Mouse (Mus musculus): ENCODE results near the gene Kcnv2. TPM values are rescaled to one million over a fixed set of nuclear protein-coding genes. Genes with fewer than 3 reads are reported as not detected.

The Kcnv2 gene
- polyA plus RNA-seq, 1 experiment: not detected

- DNase-seq (ENCODE audit: extremely low spot score in 1 of 2, low spot score in 1 of 2): no peak
These were observed 41.5 kb downstream of the Kcnv2 start for GRCm38 (mm10) chr19:27363891-27364290.

- DNase-seq (ENCODE audit: extremely low spot score in 1 of 2, low spot score in 1 of 2): no peak
These were observed 42.1 kb downstream of the Kcnv2 start for GRCm38 (mm10) chr19:27364521-27364931.

DNA sequence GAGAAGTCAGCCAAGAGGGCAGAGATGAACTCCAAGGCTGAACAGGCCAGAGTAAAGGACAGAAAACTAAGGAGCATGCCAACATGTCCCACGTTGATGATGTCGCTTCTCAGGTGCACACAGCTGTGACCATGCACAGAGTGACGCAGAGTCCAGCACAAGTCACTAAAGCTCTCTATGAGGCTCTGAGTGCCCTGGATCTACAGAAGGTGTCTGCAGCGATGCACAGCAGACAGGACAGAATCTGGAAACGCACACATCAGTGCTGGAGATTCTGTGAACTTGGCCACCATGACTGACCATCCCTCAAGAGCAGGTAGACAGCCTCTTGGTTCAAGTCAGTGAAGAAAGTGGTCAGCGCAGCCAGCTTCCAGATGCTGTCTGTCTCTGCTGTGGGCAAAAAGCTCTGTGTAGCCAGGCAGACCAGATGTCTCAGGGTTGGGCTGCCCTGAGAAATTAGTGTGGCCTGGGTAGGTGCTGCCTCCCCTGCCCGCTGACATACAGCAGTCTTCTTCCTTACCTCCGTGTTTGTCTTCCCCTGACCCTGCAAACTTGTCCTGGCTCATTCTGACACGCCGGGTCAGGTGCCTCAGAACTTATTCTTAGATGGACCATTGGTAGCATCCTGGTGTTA, 43.8 kb downstream of the Kcnv2 start:
- no peak for DNase-seq (ENCODE audit: extremely low spot score in 1 of 2, low spot score in 1 of 2)

- DNase-seq (ENCODE audit: extremely low spot score in 1 of 2, low spot score in 1 of 2): no peak
These were observed 47.2 kb downstream of the Kcnv2 start for GRCm38 (mm10) chr19:27369461-27370135.

- DNase-seq (ENCODE audit: extremely low spot score in 1 of 2, low spot score in 1 of 2): no peak
These were observed 47.8 kb downstream of the Kcnv2 start for GRCm38 (mm10) chr19:27370174-27370573.

DNA sequence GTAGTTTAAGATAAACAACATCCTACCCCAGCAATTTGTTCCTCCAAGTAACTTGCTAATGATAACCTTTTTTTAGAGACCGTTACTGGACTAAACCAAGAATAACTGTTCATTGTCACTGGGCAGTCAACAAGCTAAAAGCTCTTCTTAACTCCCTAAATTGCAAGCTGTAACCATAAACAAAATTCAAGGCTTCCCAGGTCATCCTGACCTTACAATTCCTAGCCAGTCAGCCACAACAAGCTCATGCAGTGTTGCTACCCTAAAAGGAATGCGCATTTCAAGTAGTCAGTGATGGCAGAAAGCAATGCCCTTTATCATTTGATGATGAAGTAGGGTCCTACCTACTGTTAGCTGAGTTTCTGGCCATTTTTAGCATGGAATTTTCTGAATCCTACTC, 48.4 kb downstream of the Kcnv2 start:
- DNase-seq (ENCODE audit: extremely low spot score in 1 of 2, low spot score in 1 of 2): no peak

DNA sequence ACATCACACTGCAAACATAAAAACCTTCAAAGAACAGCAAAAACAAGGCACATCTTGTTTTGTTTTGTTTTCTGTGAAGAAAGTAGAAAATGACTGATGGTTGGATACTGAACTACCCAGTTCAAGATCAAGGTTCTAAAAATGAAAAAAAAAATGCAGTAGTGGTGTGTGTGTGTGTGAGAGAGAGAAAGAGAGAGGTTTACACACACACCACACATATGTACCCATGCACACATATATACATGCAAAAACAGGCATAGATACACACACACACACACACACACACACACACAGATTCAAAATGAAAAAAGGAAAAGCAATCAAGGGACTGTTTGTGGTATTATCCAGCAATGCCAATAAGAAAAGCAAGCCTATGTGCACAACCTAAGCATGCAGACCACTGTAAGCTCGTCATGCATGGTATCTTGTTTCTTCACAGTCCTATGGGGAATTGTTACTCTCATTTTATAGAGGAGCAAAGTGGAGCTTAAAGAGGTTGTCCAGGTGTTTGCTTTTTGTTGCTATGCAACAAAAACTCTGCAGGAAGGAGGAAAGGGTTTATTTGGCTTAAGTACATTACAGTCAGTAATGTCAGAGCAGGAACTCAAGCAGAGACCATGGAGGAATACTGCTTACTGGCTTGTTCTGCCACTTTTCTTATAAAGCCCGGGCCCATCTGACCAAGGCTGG, 57.5 kb downstream of the Kcnv2 start:
- DNase-seq (ENCODE audit: extremely low spot score in 1 of 2, low spot score in 1 of 2): no peak

GRCm38 (mm10) chr19:27382131-27382530, 59.7 kb downstream of the Kcnv2 start:
- no peak for DNase-seq (ENCODE audit: extremely low spot score in 1 of 2, low spot score in 1 of 2)

GRCm38 (mm10) chr19:27383266-27383665, 60.9 kb downstream of the Kcnv2 start:
- no peak for DNase-seq (ENCODE audit: extremely low spot score in 1 of 2, low spot score in 1 of 2)

GRCm38 (mm10) chr19:27385304-27385703, 62.9 kb downstream of the Kcnv2 start:
- DNase-seq (ENCODE audit: extremely low spot score in 1 of 2, low spot score in 1 of 2): no peak

Other genes starting within 250 kb of the Kcnv2 start
- 26.9 and 28.8 TPM in 2 replicates for gene Vldlr, start 106.1 kb upstream of the Kcnv2 start, polyA plus RNA-seq (2012; rRNA removed)
- 22.9 and 23.1 TPM in 2 replicates for gene Pum3, start 107.2 kb downstream of the Kcnv2 start, polyA plus RNA-seq (2012; rRNA removed)

Measured in frontal cortex, adult 2 months (tissue).